Mouse (Mus musculus) left cerebral cortex, adult 2 months (tissue): ENCODE results near the gene Srxn1. TPM values are rescaled to one million over a fixed set of nuclear protein-coding genes. Genes with fewer than 3 reads are reported as not detected.

Experiments used
- DNase-seq, 2 experiments: peaks; one replicate each; pipeline ENCODE4 v3.0.0; 2021 to 2022; ENCODE audit warnings: low spot score in 2 of 2, mixed read lengths in 1 of 2; ENCODE audit errors: extremely low spot score in 1 of 2
- H3K27ac ChIP-seq: fragments of 200-600 bp; 2 replicates; pipeline ENCODE4 v1.8.1; 2022
- H3K4me3 ChIP-seq: fragments of 200-600 bp; 2 replicates; pipeline ENCODE4 v1.8.1; 2022
- CTCF ChIP-seq: fragments of 200-600 bp; IDR thresholded peaks from 2 replicates; pipeline ENCODE4 v1.8.1; 2022; ENCODE audit warnings: antibody characterized with exemption, mild to moderate bottlenecking, moderate library complexity
- intact Hi-C: fragments of 180-260 bp; cut with DNase I; formaldehyde crosslinking; loops from one replicate; pipeline ENCODE4 v1.15.1; 2025
- total RNA-seq, 2 experiments: library from RNA; stranded (reverse); gene quantifications; 2 replicates each; pipeline ENCODE4 v1.2.3; 2021

Gene Srxn1
- total RNA-seq, 2 experiments from 2014 or later, result 98.3 to 114 TPM

- DNase-seq, result peak in 1 of 2 experiments; percentile 49
- H3K27ac ChIP-seq, result peak within 1 kb of the TSS; percentile 90
- H3K4me3 ChIP-seq, result peak within 1 kb of the TSS; percentile 62
- intact Hi-C loops, result loop anchor here (2.0 kb wide), 1 partner anchor 52 kb away; no protein-coding TSS in a partner anchor
- no peak for TF ChIP-seq CTCF
These were observed 24.4 kb upstream of the Srxn1 start, which contains the start of gene Scrt2 for GRCm38 (mm10) chr2:152080685-152081541. Gene Scrt2, plus strand, starts transcription at chr2:152081529.

- Histone ChIP-seq H3K27ac (peak overlapping the region; percentile 90), H3K4me3 (peak overlapping the region; percentile 62)
- DNase-seq, result peak; percentile 72 to 76
- intact Hi-C loops, result loop anchor here (2.0 kb wide), 1 partner anchor 53 kb away; no protein-coding TSS in a partner anchor
- no peak for TF ChIP-seq CTCF
These were observed 23.5 kb upstream of the Srxn1 start for GRCm38 (mm10) chr2:152081641-152082448.

- TF ChIP-seq CTCF, result no peak
- no peak for DNase-seq
- intact Hi-C loops, result no loop called here
- Histone ChIP-seq H3K27ac (peak overlapping the region; percentile 90), H3K4me3 (peak overlapping the region; percentile 62)
These were observed 22.6 kb upstream of the Srxn1 start for GRCm38 (mm10) chr2:152082456-152083285.

GRCm38 (mm10) chr2:152083411-152083810, 21.9 kb upstream of the Srxn1 start:
- DNase-seq, result peak in 1 of 2 experiments; percentile 12
- no peak for TF ChIP-seq CTCF
- H3K4me3 ChIP-seq, result peak overlapping the region; percentile 4; the same call in 1 of the 2 replicates
- peak overlapping the region; percentile 61 for H3K27ac ChIP-seq
- intact Hi-C loops, result no loop called here

- Histone ChIP-seq H3K4me3 (peak overlapping the region; percentile 31; the same call in 1 of the 2 replicates), H3K27ac (peak overlapping the region; percentile 61; the same call in 1 of the 2 replicates)
- intact Hi-C loops, result no loop called here
- no peak for TF ChIP-seq CTCF
- peak in 1 of 2 experiments; percentile 7 for DNase-seq
These were observed 21.0 kb upstream of the Srxn1 start for GRCm38 (mm10) chr2:152084298-152084697.

- Histone ChIP-seq H3K27ac (peak overlapping the region; percentile 28), H3K4me3 (no peak overlapping the region)
- peak in 1 of 2 experiments; percentile 5 for DNase-seq
- intact Hi-C loops, result no loop called here
- no peak for TF ChIP-seq CTCF
These were observed 19.9 kb upstream of the Srxn1 start for GRCm38 (mm10) chr2:152085414-152085813.

- TF ChIP-seq CTCF, result no peak; the same call in 1 of the 2 replicates
- H3K27ac ChIP-seq, result peak overlapping the region; percentile 83
- intact Hi-C loops, result no loop called here
- no peak for DNase-seq
- no peak overlapping the region for H3K4me3 ChIP-seq
These were observed 18.9 kb upstream of the Srxn1 start for GRCm38 (mm10) chr2:152086451-152086850.

- intact Hi-C loops, result no loop called here
- Histone ChIP-seq H3K27ac (peak overlapping the region; percentile 83), H3K4me3 (no peak overlapping the region)
- DNase-seq, result no peak
- TF ChIP-seq CTCF, result no peak
These were observed 18.2 kb upstream of the Srxn1 start for GRCm38 (mm10) chr2:152087111-152087510.

- H3K4me3 ChIP-seq, result no peak overlapping the region
- H3K27ac ChIP-seq, result no peak overlapping the region
- peak; percentile 66 to 76 for DNase-seq
- TF ChIP-seq CTCF, result peak; percentile 94
- intact Hi-C loops, result loop anchor here (1.0 kb wide), 1 partner anchor 108 kb away; no protein-coding TSS in a partner anchor
These were observed 16.2 kb upstream of the Srxn1 start for GRCm38 (mm10) chr2:152089078-152089477.

- no peak for TF ChIP-seq CTCF
- no peak for DNase-seq
- H3K4me3 ChIP-seq, result no peak overlapping the region
- no peak overlapping the region for H3K27ac ChIP-seq
- intact Hi-C loops, result loop anchor here (1.0 kb wide), 1 partner anchor 108 kb away; no protein-coding TSS in a partner anchor
These were observed 15.7 kb upstream of the Srxn1 start for GRCm38 (mm10) chr2:152089581-152089980.

GRCm38 (mm10) chr2:152090486-152090885, 14.8 kb upstream of the Srxn1 start:
- no peak for DNase-seq
- TF ChIP-seq CTCF, result no peak
- Histone ChIP-seq H3K27ac (no peak overlapping the region), H3K4me3 (no peak overlapping the region)
- intact Hi-C loops, result no loop called here
